Mouse (Mus musculus): ENCODE measurements around the gene Camk1d. TPM values are rescaled to one million over a fixed set of nuclear protein-coding genes. Genes with fewer than 3 reads are reported as not detected.

Gene Camk1d
- polyA plus RNA-seq, 1 experiment: 3.2 TPM

DNA sequence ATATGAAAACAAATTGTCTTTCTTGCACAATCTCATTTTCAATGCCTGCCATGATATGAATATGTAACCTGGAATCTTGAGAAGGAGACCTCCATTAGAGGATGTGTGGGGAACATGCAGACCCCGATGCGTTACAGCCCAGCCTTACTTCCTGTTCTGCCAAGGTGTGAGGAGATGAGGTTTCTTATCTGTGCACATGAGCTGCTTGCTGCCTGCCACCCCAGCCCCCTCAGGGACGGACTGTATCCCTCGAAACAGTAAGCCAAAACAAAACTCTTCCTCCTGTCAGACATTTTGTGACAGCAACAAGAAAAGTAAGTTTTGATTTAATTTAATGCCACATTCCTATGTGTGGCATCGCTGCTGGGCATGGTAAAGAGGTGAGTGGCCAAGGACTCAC lies 200.2 kb downstream of the Camk1d start:
- Histone ChIP-seq H3K9ac (ENCODE audit: low read depth, poor library complexity, severe bottlenecking) (no peak overlapping the region), H3K4me1 (ENCODE audit: control insufficient read depth, insufficient read depth, low read length) (no peaks in the 10 kb centered on the region), H3K36me3 (ENCODE audit: control insufficient read depth, insufficient read depth, low read length, poor library complexity, severe bottlenecking) (no peaks in the 10 kb centered on the region), H3K27me3 (ENCODE audit: control insufficient read depth, insufficient read depth, low read length, poor library complexity, severe bottlenecking) (no peaks in the 10 kb centered on the region), H3K27ac (ENCODE audit: insufficient read depth, low read length) (no peak overlapping the region), H3K4me3 (ENCODE audit: low read depth, low read length) (no peak overlapping the region), H3K9me3 (replicated peaks; ENCODE audit: control insufficient read depth, insufficient read depth, low read length, poor library complexity, severe bottlenecking) (no peaks in the 10 kb centered on the region)
- TF ChIP-seq POLR2A (IDR thresholded peaks at IDR 0.05; ENCODE audit: insufficient read depth, low read length): no peak
- no peak for TF ChIP-seq CTCF (IDR thresholded peaks at IDR 0.05; ENCODE audit: low read depth, low read length)
- TF ChIP-seq EP300 (IDR thresholded peaks at IDR 0.05; ENCODE audit: insufficient read depth, low read depth, low read length): no peak

DNA sequence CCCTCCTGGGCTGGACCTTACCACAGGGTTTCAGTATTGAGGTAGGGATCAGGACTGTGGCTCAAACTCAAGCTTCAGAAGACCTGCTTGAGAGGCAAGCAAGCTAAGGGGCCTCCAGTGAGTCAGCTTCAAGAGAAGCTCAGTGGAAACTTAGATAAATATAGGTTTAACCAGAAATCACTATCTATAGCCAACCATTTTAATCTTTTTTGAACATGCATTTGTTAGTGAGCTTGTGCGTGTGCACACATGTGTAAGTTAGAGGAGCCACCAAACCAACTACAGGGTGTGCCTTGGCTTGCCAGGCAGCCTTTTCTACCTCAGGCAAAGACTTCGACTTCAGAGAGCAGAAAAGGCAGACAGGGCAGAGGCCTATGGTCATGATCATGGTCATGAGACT lies 200.7 kb downstream of the Camk1d start:
- H3K9me3 ChIP-seq (replicated peaks; ENCODE audit: control insufficient read depth, insufficient read depth, low read length, poor library complexity, severe bottlenecking): no peaks in the 10 kb centered on the region
- H3K4me1 ChIP-seq (ENCODE audit: control insufficient read depth, insufficient read depth, low read length): no peaks in the 10 kb centered on the region
- H3K4me3 ChIP-seq (ENCODE audit: low read depth, low read length): no peak overlapping the region
- TF ChIP-seq CTCF (IDR thresholded peaks at IDR 0.05; ENCODE audit: low read depth, low read length) (no peak), EP300 (IDR thresholded peaks at IDR 0.05; ENCODE audit: insufficient read depth, low read depth, low read length) (no peak), POLR2A (IDR thresholded peaks at IDR 0.05; ENCODE audit: insufficient read depth, low read length) (no peak)
- no peaks in the 10 kb centered on the region for H3K27me3 ChIP-seq (ENCODE audit: control insufficient read depth, insufficient read depth, low read length, poor library complexity, severe bottlenecking)
- H3K36me3 ChIP-seq (ENCODE audit: control insufficient read depth, insufficient read depth, low read length, poor library complexity, severe bottlenecking): no peaks in the 10 kb centered on the region
- no peak overlapping the region for H3K9ac ChIP-seq (ENCODE audit: low read depth, poor library complexity, severe bottlenecking)
- no peak overlapping the region for H3K27ac ChIP-seq (ENCODE audit: insufficient read depth, low read length)

DNA sequence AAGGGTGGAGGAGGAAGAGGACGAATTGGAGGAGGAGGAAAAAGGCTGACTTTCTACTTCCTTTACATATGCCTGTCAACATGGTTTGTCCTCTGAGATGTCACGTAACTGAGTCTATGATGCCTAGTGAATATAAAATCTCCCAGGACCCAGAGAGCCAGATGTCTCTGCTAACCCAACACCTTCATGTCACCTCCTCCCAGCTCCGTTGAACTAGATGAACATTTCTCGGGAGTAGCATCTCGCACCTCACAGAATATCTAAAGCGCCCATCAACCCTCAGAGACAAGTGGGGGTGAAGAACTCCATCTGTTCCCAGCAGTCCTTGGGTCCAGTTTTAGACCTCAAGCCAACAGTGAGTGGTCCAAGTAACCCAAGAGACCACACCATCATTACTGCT lies 204.3 kb downstream of the Camk1d start:
- no peak overlapping the region for H3K4me3 ChIP-seq (ENCODE audit: low read depth, low read length)
- H3K4me1 ChIP-seq (ENCODE audit: control insufficient read depth, insufficient read depth, low read length): no peaks in the 10 kb centered on the region
- H3K27ac ChIP-seq (ENCODE audit: insufficient read depth, low read length): no peak overlapping the region
- H3K36me3 ChIP-seq (ENCODE audit: control insufficient read depth, insufficient read depth, low read length, poor library complexity, severe bottlenecking): no peaks in the 10 kb centered on the region
- H3K9ac ChIP-seq (ENCODE audit: low read depth, poor library complexity, severe bottlenecking): no peak overlapping the region
- peaks cover 3% of the 10 kb centered on the region; the same call in 1 of the 2 replicates for H3K9me3 ChIP-seq (replicated peaks; ENCODE audit: control insufficient read depth, insufficient read depth, low read length, poor library complexity, severe bottlenecking)
- TF ChIP-seq CTCF (IDR thresholded peaks at IDR 0.05; ENCODE audit: low read depth, low read length): no peak
- no peak for TF ChIP-seq EP300 (IDR thresholded peaks at IDR 0.05; ENCODE audit: insufficient read depth, low read depth, low read length)
- TF ChIP-seq POLR2A (IDR thresholded peaks at IDR 0.05; ENCODE audit: insufficient read depth, low read length): no peak
- H3K27me3 ChIP-seq (ENCODE audit: control insufficient read depth, insufficient read depth, low read length, poor library complexity, severe bottlenecking): no peaks in the 10 kb centered on the region

DNA sequence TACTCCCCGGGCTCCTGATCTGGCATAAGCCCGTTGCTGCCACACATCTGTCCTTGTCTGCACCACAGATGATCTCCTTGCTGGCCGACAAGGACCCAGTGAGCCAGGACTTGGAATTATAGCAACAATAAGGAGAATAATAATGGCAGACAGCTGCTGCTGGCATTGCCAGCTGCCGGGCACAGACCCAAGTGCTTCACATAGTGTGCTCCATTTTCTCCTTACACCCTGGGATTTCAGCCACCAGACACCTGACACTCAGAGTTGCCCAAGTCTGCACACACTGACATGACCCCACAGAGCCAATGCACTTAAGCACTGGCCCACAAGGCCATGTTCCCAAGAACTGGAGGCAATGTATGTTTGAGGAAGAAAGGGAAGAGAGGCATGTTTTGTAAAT lies 214.7 kb downstream of the Camk1d start:
- Histone ChIP-seq H3K4me3 (ENCODE audit: low read depth, low read length) (no peak overlapping the region), H3K4me1 (ENCODE audit: control insufficient read depth, insufficient read depth, low read length) (no peaks in the 10 kb centered on the region), H3K9me3 (replicated peaks; ENCODE audit: control insufficient read depth, insufficient read depth, low read length, poor library complexity, severe bottlenecking) (no peaks in the 10 kb centered on the region), H3K27ac (ENCODE audit: insufficient read depth, low read length) (no peak overlapping the region), H3K9ac (ENCODE audit: low read depth, poor library complexity, severe bottlenecking) (no peak overlapping the region), H3K27me3 (ENCODE audit: control insufficient read depth, insufficient read depth, low read length, poor library complexity, severe bottlenecking) (no peaks in the 10 kb centered on the region; the same call in 1 of the 2 replicates), H3K36me3 (ENCODE audit: control insufficient read depth, insufficient read depth, low read length, poor library complexity, severe bottlenecking) (no peaks in the 10 kb centered on the region)
- TF ChIP-seq EP300 (IDR thresholded peaks at IDR 0.05; ENCODE audit: insufficient read depth, low read depth, low read length) (no peak), CTCF (IDR thresholded peaks at IDR 0.05; ENCODE audit: low read depth, low read length) (no peak)

DNA sequence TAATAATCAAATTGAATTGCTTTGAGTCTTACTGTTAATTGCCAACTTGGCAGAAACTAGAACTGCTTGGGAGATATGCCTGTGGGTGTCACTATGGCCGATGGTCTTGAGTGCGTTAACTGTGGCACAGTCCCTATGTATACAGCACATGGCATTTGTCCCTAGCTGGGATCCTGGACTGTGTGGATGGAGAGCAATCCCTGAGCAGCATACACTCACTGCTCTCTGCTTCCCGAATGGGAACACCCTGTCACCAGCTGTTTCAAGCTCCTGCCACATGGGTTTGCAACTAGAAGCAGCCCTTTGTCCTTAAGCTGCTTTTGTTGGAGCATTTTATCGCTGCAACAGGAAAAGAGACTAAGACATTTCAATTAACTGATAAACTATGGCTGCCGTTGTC lies 224.4 kb downstream of the Camk1d start:
- H3K36me3 ChIP-seq (ENCODE audit: control insufficient read depth, insufficient read depth, low read length, poor library complexity, severe bottlenecking): no peaks in the 10 kb centered on the region
- no peak overlapping the region for H3K4me3 ChIP-seq (ENCODE audit: low read depth, low read length)
- H3K9ac ChIP-seq (ENCODE audit: low read depth, poor library complexity, severe bottlenecking): no peak overlapping the region
- no peaks in the 10 kb centered on the region for H3K27me3 ChIP-seq (ENCODE audit: control insufficient read depth, insufficient read depth, low read length, poor library complexity, severe bottlenecking)
- no peaks in the 10 kb centered on the region for H3K9me3 ChIP-seq (replicated peaks; ENCODE audit: control insufficient read depth, insufficient read depth, low read length, poor library complexity, severe bottlenecking)
- no peak overlapping the region for H3K27ac ChIP-seq (ENCODE audit: insufficient read depth, low read length)
- TF ChIP-seq POLR2A (IDR thresholded peaks at IDR 0.05; ENCODE audit: insufficient read depth, low read length) (no peak), EP300 (IDR thresholded peaks at IDR 0.05; ENCODE audit: insufficient read depth, low read depth, low read length) (no peak), CTCF (IDR thresholded peaks at IDR 0.05; ENCODE audit: low read depth, low read length) (no peak)
- H3K4me1 ChIP-seq (ENCODE audit: control insufficient read depth, insufficient read depth, low read length): no peaks in the 10 kb centered on the region

DNA sequence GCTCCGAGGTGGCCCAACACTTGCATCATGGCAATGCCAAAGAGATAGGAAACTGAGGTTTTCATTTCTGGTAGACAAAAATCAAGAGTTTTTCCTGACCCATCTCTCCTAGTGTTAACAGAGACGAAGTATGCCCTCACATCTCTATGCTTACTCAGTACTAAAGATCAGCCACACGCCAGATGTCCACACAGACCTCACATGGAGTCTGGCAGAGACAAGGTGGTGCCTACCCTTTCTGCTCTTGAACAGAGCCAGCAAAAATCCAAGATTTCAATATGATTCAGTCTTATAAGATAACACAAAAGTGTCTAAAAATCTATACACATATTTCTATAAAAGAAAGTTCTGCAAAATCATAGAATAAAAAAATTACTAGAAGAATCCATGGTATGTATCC lies 227.0 kb downstream of the Camk1d start:
- H3K4me3 ChIP-seq (ENCODE audit: low read depth, low read length): no peak overlapping the region
- no peak for TF ChIP-seq EP300 (IDR thresholded peaks at IDR 0.05; ENCODE audit: insufficient read depth, low read depth, low read length)
- no peak for TF ChIP-seq POLR2A (IDR thresholded peaks at IDR 0.05; ENCODE audit: insufficient read depth, low read length)
- TF ChIP-seq CTCF (IDR thresholded peaks at IDR 0.05; ENCODE audit: low read depth, low read length): no peak
- H3K36me3 ChIP-seq (ENCODE audit: control insufficient read depth, insufficient read depth, low read length, poor library complexity, severe bottlenecking): no peaks in the 10 kb centered on the region
- no peak overlapping the region for H3K9ac ChIP-seq (ENCODE audit: low read depth, poor library complexity, severe bottlenecking)
- peaks cover 3% of the 10 kb centered on the region for H3K4me1 ChIP-seq (ENCODE audit: control insufficient read depth, insufficient read depth, low read length)
- H3K27me3 ChIP-seq (ENCODE audit: control insufficient read depth, insufficient read depth, low read length, poor library complexity, severe bottlenecking): no peaks in the 10 kb centered on the region
- H3K9me3 ChIP-seq (replicated peaks; ENCODE audit: control insufficient read depth, insufficient read depth, low read length, poor library complexity, severe bottlenecking): no peaks in the 10 kb centered on the region
- no peak overlapping the region for H3K27ac ChIP-seq (ENCODE audit: insufficient read depth, low read length)

Measured in ES-Bruce4 (cell line).